Mouse (Mus musculus): Measurements from ENCODE around the gene Chrnd. TPM values are rescaled to one million over a fixed set of nuclear protein-coding genes. Genes with fewer than 3 reads are reported as not detected.

The Chrnd gene
- polyA plus RNA-seq, 1 experiment from 2014 or later: not detected

- Histone ChIP-seq H3K4me1 (ENCODE audit: control insufficient read depth, insufficient read depth, low read length) (0 out of 2 replicates have a peak, but pooled peaks cover 6% of the 10 kb centered on the region), H3K9ac (replicated peaks; ENCODE audit: low read depth, low read length) (peak overlapping the region; percentile 62), H3K4me3 (ENCODE audit: low read depth, low read length) (peak overlapping the region; percentile 45), H3K9me3 (ENCODE audit: control insufficient read depth, low read length) (no peaks in the 10 kb centered on the region), H3K36me3 (ENCODE audit: control insufficient read depth, insufficient read depth, low read length) (no peaks in the 10 kb centered on the region), H3K4me2 (ENCODE audit: low read depth, low read length) (peak overlapping the region; percentile 66), H3K27me3 (ENCODE audit: control insufficient read depth, insufficient read depth, low read length) (peaks cover 62% of the 10 kb centered on the region), H3K27ac (ENCODE audit: low read depth, low read length) (peak overlapping the region; percentile 52; the same call in 1 of the 2 replicates)
- under 1% methylated on average over 33 of the region's 56 CpGs for WGBS
- peak; percentile 38 for ATAC-seq (ENCODE audit: low read depth)
Observed at GRCm38 (mm10) chr1:87155531-87156198, 34.7 kb upstream of the Chrnd start.

- Histone ChIP-seq H3K4me3 (ENCODE audit: low read depth, low read length) (peak within 1 kb of the TSS; percentile 45), H3K9ac (replicated peaks; ENCODE audit: low read depth, low read length) (peak within 1 kb of the TSS; percentile 62), H3K36me3 (ENCODE audit: control insufficient read depth, insufficient read depth, low read length) (no peaks in the 10 kb centered on the region), H3K27ac (ENCODE audit: low read depth, low read length) (peak within 1 kb of the TSS; percentile 52; the same call in 1 of the 2 replicates), H3K27me3 (ENCODE audit: control insufficient read depth, insufficient read depth, low read length) (peaks cover 62% of the 10 kb centered on the region), H3K9me3 (ENCODE audit: control insufficient read depth, low read length) (no peaks in the 10 kb centered on the region), H3K4me1 (ENCODE audit: control insufficient read depth, insufficient read depth, low read length) (0 out of 2 replicates have a peak, but pooled peaks cover 6% of the 10 kb centered on the region), H3K4me2 (ENCODE audit: low read depth, low read length) (peak within 1 kb of the TSS; percentile 66)
- ATAC-seq (ENCODE audit: low read depth): no peak
- 1% methylated on average over 11 of the region's 12 CpGs for WGBS
Observed at GRCm38 (mm10) chr1:87156199-87156587, 34.2 kb upstream of the Chrnd start, which contains the start of gene Ecel1. Gene Ecel1 (minus strand): TSS chr1:87156521.

- Histone ChIP-seq H3K9ac (replicated peaks; ENCODE audit: low read depth, low read length) (no peak overlapping the region), H3K4me2 (ENCODE audit: low read depth, low read length) (no peak overlapping the region), H3K4me1 (ENCODE audit: control insufficient read depth, insufficient read depth, low read length) (peaks cover 4% of the 10 kb centered on the region; the same call in 1 of the 2 replicates), H3K4me3 (ENCODE audit: low read depth, low read length) (no peak overlapping the region), H3K27ac (ENCODE audit: low read depth, low read length) (no peak overlapping the region), H3K9me3 (ENCODE audit: control insufficient read depth, low read length) (no peaks in the 10 kb centered on the region), H3K27me3 (ENCODE audit: control insufficient read depth, insufficient read depth, low read length) (peaks cover 36% of the 10 kb centered on the region), H3K36me3 (ENCODE audit: control insufficient read depth, insufficient read depth, low read length) (no peaks in the 10 kb centered on the region)
- 72% methylated on average over 3 of the region's 3 CpGs for WGBS
- ATAC-seq (ENCODE audit: low read depth): no peak
Observed at GRCm38 (mm10) chr1:87159396-87159795, 31.0 kb upstream of the Chrnd start.

- Histone ChIP-seq H3K4me2 (ENCODE audit: low read depth, low read length) (no peak overlapping the region), H3K4me3 (ENCODE audit: low read depth, low read length) (no peak overlapping the region), H3K27me3 (ENCODE audit: control insufficient read depth, insufficient read depth, low read length) (no peaks in the 10 kb centered on the region), H3K9me3 (ENCODE audit: control insufficient read depth, low read length) (no peaks in the 10 kb centered on the region), H3K9ac (replicated peaks; ENCODE audit: low read depth, low read length) (no peak overlapping the region), H3K27ac (ENCODE audit: low read depth, low read length) (peak overlapping the region; percentile 28; the same call in 1 of the 2 replicates), H3K4me1 (ENCODE audit: control insufficient read depth, insufficient read depth, low read length) (peaks cover 17% of the 10 kb centered on the region; the same call in 1 of the 2 replicates), H3K36me3 (ENCODE audit: control insufficient read depth, insufficient read depth, low read length) (no peaks in the 10 kb centered on the region)
- WGBS: 22% methylated on average over 11 of the region's 11 CpGs
- ATAC-seq (ENCODE audit: low read depth): peak; percentile 42
Observed at GRCm38 (mm10) chr1:87164164-87164795, 26.1 kb upstream of the Chrnd start.

GRCm38 (mm10) chr1:87164796-87165184 lies 25.6 kb upstream of the Chrnd start:
- peak; percentile 44 for ATAC-seq (ENCODE audit: low read depth)
- no peak overlapping the region for H3K4me2 ChIP-seq (ENCODE audit: low read depth, low read length)
- 20% methylated on average over 9 of the region's 9 CpGs for WGBS
- H3K9ac ChIP-seq (replicated peaks; ENCODE audit: low read depth, low read length): no peak overlapping the region
- H3K27me3 ChIP-seq (ENCODE audit: control insufficient read depth, insufficient read depth, low read length): no peaks in the 10 kb centered on the region
- no peaks in the 10 kb centered on the region for H3K9me3 ChIP-seq (ENCODE audit: control insufficient read depth, low read length)
- peaks cover 18% of the 10 kb centered on the region; the same call in 1 of the 2 replicates for H3K4me1 ChIP-seq (ENCODE audit: control insufficient read depth, insufficient read depth, low read length)
- H3K4me3 ChIP-seq (ENCODE audit: low read depth, low read length): no peak overlapping the region
- H3K27ac ChIP-seq (ENCODE audit: low read depth, low read length): peak overlapping the region; percentile 34; the same call in 1 of the 2 replicates
- H3K36me3 ChIP-seq (ENCODE audit: control insufficient read depth, insufficient read depth, low read length): no peaks in the 10 kb centered on the region

GRCm38 (mm10) chr1:87170458-87170857 lies 19.9 kb upstream of the Chrnd start:
- Histone ChIP-seq H3K27ac (ENCODE audit: low read depth, low read length) (peak overlapping the region; percentile 34; the same call in 1 of the 2 replicates), H3K4me3 (ENCODE audit: low read depth, low read length) (no peak overlapping the region), H3K4me2 (ENCODE audit: low read depth, low read length) (no peak overlapping the region), H3K27me3 (ENCODE audit: control insufficient read depth, insufficient read depth, low read length) (no peaks in the 10 kb centered on the region), H3K36me3 (ENCODE audit: control insufficient read depth, insufficient read depth, low read length) (no peaks in the 10 kb centered on the region), H3K4me1 (ENCODE audit: control insufficient read depth, insufficient read depth, low read length) (peaks cover 26% of the 10 kb centered on the region), H3K9me3 (ENCODE audit: control insufficient read depth, low read length) (no peaks in the 10 kb centered on the region), H3K9ac (replicated peaks; ENCODE audit: low read depth, low read length) (no peak overlapping the region)
- peak; percentile 50; the same call in 1 of the 2 replicates for ATAC-seq (ENCODE audit: low read depth)
- 7% methylated on average over 19 of the region's 19 CpGs for WGBS

- no peaks in the 10 kb centered on the region for H3K27me3 ChIP-seq (ENCODE audit: control insufficient read depth, insufficient read depth, low read length)
- no peak overlapping the region for H3K27ac ChIP-seq (ENCODE audit: low read depth, low read length)
- H3K4me2 ChIP-seq (ENCODE audit: low read depth, low read length): no peak overlapping the region
Observed at GRCm38 (mm10) chr1:87171312-87171711, 19.1 kb upstream of the Chrnd start.

GRCm38 (mm10) chr1:87172316-87172715 lies 18.1 kb upstream of the Chrnd start:
- Histone ChIP-seq H3K4me1 (ENCODE audit: control insufficient read depth, insufficient read depth, low read length) (peaks cover 35% of the 10 kb centered on the region), H3K9ac (replicated peaks; ENCODE audit: low read depth, low read length) (no peak overlapping the region), H3K36me3 (ENCODE audit: control insufficient read depth, insufficient read depth, low read length) (no peaks in the 10 kb centered on the region), H3K4me2 (ENCODE audit: low read depth, low read length) (no peak overlapping the region), H3K27ac (ENCODE audit: low read depth, low read length) (no peak overlapping the region), H3K4me3 (ENCODE audit: low read depth, low read length) (no peak overlapping the region), H3K27me3 (ENCODE audit: control insufficient read depth, insufficient read depth, low read length) (no peaks in the 10 kb centered on the region), H3K9me3 (ENCODE audit: control insufficient read depth, low read length) (no peaks in the 10 kb centered on the region)
- no peak for ATAC-seq (ENCODE audit: low read depth)
- WGBS: 29% methylated on average over 9 of the region's 9 CpGs

More at GRCm38 (mm10) chr1:87171312-87171711, 19.1 kb upstream of the Chrnd start:
- Histone ChIP-seq H3K4me3 (ENCODE audit: low read depth, low read length) (no peak overlapping the region), H3K36me3 (ENCODE audit: control insufficient read depth, insufficient read depth, low read length) (no peaks in the 10 kb centered on the region), H3K9me3 (ENCODE audit: control insufficient read depth, low read length) (no peaks in the 10 kb centered on the region), H3K4me1 (ENCODE audit: control insufficient read depth, insufficient read depth, low read length) (peaks cover 34% of the 10 kb centered on the region), H3K9ac (replicated peaks; ENCODE audit: low read depth, low read length) (no peak overlapping the region)
- ATAC-seq (ENCODE audit: low read depth): no peak
- WGBS: 88% methylated on average over 1 of the region's 1 CpGs
